Comparison of ENCODE assay signal across 18 mouse cellular contexts in genomic region chr8:64823905-64824304, GRCm38 (mm10). TPM values are rescaled to one million over a fixed set of nuclear protein-coding genes. Genes with fewer than 3 reads are reported as not detected.
A peak's percentile ranks its signal among the peaks of the same experiment; 100 is the strongest.
DNase-seq lines count a peak whose midpoint lies in the region; TF ChIP-seq lines count a peak whose summit lies in the region.
"Had no signal": no experiment of that assay in that cellular context is flagged by ENCODE, and none has a peak within 500 bp of the region (broad histone marks: within the 10 kb centered on the region; RNA-seq: fewer than 3 reads in every experiment).

No protein-coding gene starts in this region.

- TF ChIP-seq CTCF in cerebellum, adult 2 months (IDR thresholded peaks at IDR 0.05; ENCODE audit: borderline replicate concordance, insufficient read depth, low read depth, low read length): no peak

- H3K4me1 ChIP-seq in cerebellum, adult 2 months (ENCODE audit: control insufficient read depth, insufficient read depth, low read length): peaks cover 5% of the 10 kb centered on the region
- H3K4me1 ChIP-seq: embryonic facial prominence, embryonic 12.5 days; hindbrain, embryonic 15.5 days; midbrain, embryonic 10.5 days; neural tube, embryonic 15.5 days had no signal

- WGBS in cerebellum, adult 2 months: 21% methylated on average over 11 of the region's 11 CpGs

- peak; percentile 50 to 60 for DNase-seq in left cerebral cortex, adult 18-20 months (ENCODE audit: low spot score in 2 of 2)
- no peak for DNase-seq in left cerebral cortex, adult 11 months (ENCODE audit: low spot score)
- peak; percentile 42 to 45 for DNase-seq in cerebellum, adult 2 months
- DNase-seq in cerebellum, adult 9-11 months: peak; percentile 35
- DNase-seq in left cerebral cortex, postnatal 36 days (ENCODE audit: low spot score in 2 of 2): peak; percentile 58 to 60
- DNase-seq in spleen, adult 12 weeks (ENCODE audit: low spot score): no peak
- no peak for DNase-seq in gastrocnemius, adult 8-10 months (ENCODE audit: low spot score in 2 of 2)
- DNase-seq: adrenal gland, postnatal 25 days; kidney, adult 2 months; kidney, postnatal 14 days; lung, adult 18-20 months; lung, postnatal 36 days; thymus, postnatal 36 days had no signal

- intact Hi-C loops in left cerebral cortex, postnatal 36 days (cut with DNase I): no loop called here

- no peaks in the 10 kb centered on the region for H3K27me3 ChIP-seq in cerebellum, adult 2 months (ENCODE audit: control insufficient read depth, insufficient read depth, low read length)
- H3K27me3 ChIP-seq: embryonic facial prominence, embryonic 12.5 days; hindbrain, embryonic 15.5 days; neural tube, embryonic 15.5 days had no signal

- no peak for TF ChIP-seq POLR2A in cerebellum, adult 2 months (IDR thresholded peaks at IDR 0.05; ENCODE audit: borderline replicate concordance, insufficient read depth, low read length)

- no peak overlapping the region for H3K27ac ChIP-seq in cerebellum, adult 2 months (ENCODE audit: insufficient read depth, low read length)
- H3K27ac ChIP-seq: embryonic facial prominence, embryonic 12.5 days; hindbrain, embryonic 15.5 days; midbrain, embryonic 10.5 days; neural tube, embryonic 15.5 days had no signal

- H3K4me3 ChIP-seq in cerebellum, adult 2 months (replicated peaks; ENCODE audit: insufficient read depth, low read depth, low read length): no peak overlapping the region
- H3K4me3 ChIP-seq: embryonic facial prominence, embryonic 12.5 days; hindbrain, embryonic 15.5 days; midbrain, embryonic 10.5 days; myocyte; neural tube, embryonic 15.5 days had no signal

RNA-seq across cellular contexts. Expression of gene Klhl2, which starts 25.9 kb away (rescaled TPM):
- 100 to 1,000 TPM; 157 to 168 TPM for total RNA-seq in left cerebral cortex, adult 18-20 months (2021)
- 58.4 and 73.5 TPM in 2 replicates for polyA plus RNA-seq in cerebellum, adult 2 months (2012; rRNA removed)
- total RNA-seq in left cerebral cortex, postnatal 36 days (2021): 100 to 1,000 TPM; 166 to 172 TPM
- 1 to 10 TPM; 3.0 to 6.9 (median 5.6) TPM for total RNA-seq in gastrocnemius, adult 8-10 months (2022)

Comparison
In these comparisons a context has a peak if more than half of its experiments do, and no peak if none do; other contexts are left out.
1. DNase-seq: peak in left cerebral cortex, adult 18-20 months (2 of 2), cerebellum, adult 2 months (2 of 2), cerebellum, adult 9-11 months (single experiment) and left cerebral cortex, postnatal 36 days (2 of 2); none in left cerebral cortex, adult 11 months (single experiment), spleen, adult 12 weeks (single experiment) and gastrocnemius, adult 8-10 months (0 of 2).
2. RNA of gene Klhl2, which starts 25.9 kb away (total RNA-seq): 166 to 172 TPM in left cerebral cortex, postnatal 36 days and 157 to 168 TPM in left cerebral cortex, adult 18-20 months; 3.0 to 6.9 TPM in gastrocnemius, adult 8-10 months; every median in the first group is over 10 times any median in the second.